Mouse (Mus musculus) heart, adult 2 months (tissue): ENCODE measurements at regions not wholly inside any gene's neighbourhood (a gene's known extent, or its start where the extent isn't known, plus 50 kb on each side); places are given as distances from the start of the nearest gene placed in this dataset.

ENCODE experiments used
- DNase-seq, 2 experiments: peaks; one replicate each; pipeline ENCODE4 v3.0.0; 2021
- H3K27ac ChIP-seq: fragments of 200-600 bp; 2 replicates; pipeline ENCODE4 v1.8.1; 2022
- H3K27me3 ChIP-seq: fragments of 200-500 bp; 2 replicates; pipeline ENCODE4 v1.6.1; 2012; ENCODE audit warnings: mild to moderate bottlenecking, low read length, inconsistent platforms, mixed read lengths; ENCODE audit not compliant: control insufficient read depth, insufficient read depth
- H3K36me3 ChIP-seq: fragments of 200-500 bp; 2 replicates; pipeline ENCODE4 v1.6.1; 2012; ENCODE audit warnings: low read length, inconsistent platforms; ENCODE audit not compliant: control insufficient read depth, insufficient read depth
- H3K4me1 ChIP-seq: fragments of 200-500 bp; 2 replicates; pipeline ENCODE4 v1.6.1; 2011; ENCODE audit warnings: low read length; ENCODE audit not compliant: control insufficient read depth, insufficient read depth
- H3K4me3 ChIP-seq: fragments of 200-600 bp; 2 replicates; pipeline ENCODE4 v1.8.1; 2022
- H3K79me2 ChIP-seq: fragments of 200-500 bp; replicated peaks from 2 replicates; pipeline ENCODE4 v1.6.1; 2012; ENCODE audit warnings: mild to moderate bottlenecking, inconsistent platforms, low read length, moderate library complexity, mixed read lengths; ENCODE audit not compliant: control insufficient read depth, insufficient read depth
- H3K9ac ChIP-seq: fragments of 200-500 bp; 2 replicates; pipeline ENCODE4 v1.6.1; 2012; ENCODE audit warnings: low read depth, mild to moderate bottlenecking, control low read depth, inconsistent platforms, low read length, mixed read lengths
- CTCF ChIP-seq: fragments of 200-600 bp; IDR thresholded peaks from 2 replicates; pipeline ENCODE4 v1.8.1; 2022; ENCODE audit warnings: antibody characterized with exemption, mild to moderate bottlenecking, moderate library complexity
- EP300 ChIP-seq: fragments of 200-500 bp; IDR thresholded peaks from 2 replicates; pipeline ENCODE4 v1.6.1; 2011; ENCODE audit warnings: low read depth, low read length, control low read depth; ENCODE audit not compliant: insufficient read depth
- POLR2A ChIP-seq: fragments of 200-500 bp; IDR thresholded peaks from 2 replicates; pipeline ENCODE4 v1.6.1; 2011; ENCODE audit warnings: mild to moderate bottlenecking, low read depth, low read length, control low read depth; ENCODE audit not compliant: insufficient read depth
- WGBS: fragments of 180-500 bp; shearing (Covaris S2); methylation state at CpG from one replicate; pipeline ENCODE4 v1.1.7; 2018; 5-methylcytosine and 5-hydroxymethylcytosine counted together
- intact Hi-C: fragments of 180-260 bp; cut with DNase I; formaldehyde crosslinking; loops from one replicate; pipeline ENCODE4 v1.15.1; 2025

GRCm38 (mm10) chr3:142976519-142977394 lies 95.0 kb upstream of the Pkn2 start:
- no peak for DNase-seq
- intact Hi-C loops: no loop called here
- TF ChIP-seq POLR2A: no peak
- TF ChIP-seq EP300: no peak
- no peak for TF ChIP-seq CTCF
- Histone ChIP-seq H3K4me3 (no peak overlapping the region), H3K9ac (no peak overlapping the region), H3K36me3 (no peaks in the 10 kb centered on the region), H3K27ac (no peak overlapping the region), H3K4me1 (no peaks in the 10 kb centered on the region), H3K27me3 (no peaks in the 10 kb centered on the region), H3K79me2 (no peaks in the 10 kb centered on the region)
- WGBS: 95% methylated on average over 7 of the region's 7 CpGs

- intact Hi-C loops: no loop called here
- no peak overlapping the region for H3K27ac ChIP-seq
- no peaks in the 10 kb centered on the region for H3K36me3 ChIP-seq
- no peaks in the 10 kb centered on the region for H3K79me2 ChIP-seq
- no peak overlapping the region for H3K4me3 ChIP-seq
- no peak for TF ChIP-seq POLR2A
- TF ChIP-seq CTCF: no peak
- TF ChIP-seq EP300: no peak
- H3K4me1 ChIP-seq: no peaks in the 10 kb centered on the region
- H3K27me3 ChIP-seq: no peaks in the 10 kb centered on the region
- H3K9ac ChIP-seq: no peak overlapping the region
- DNase-seq: no peak
- 36% methylated on average over 8 of the region's 8 CpGs for WGBS
Measured at GRCm38 (mm10) chr3:142975606-142976005, 93.8 kb upstream of the Pkn2 start.

GRCm38 (mm10) chr3:142969501-142969900 lies 87.7 kb upstream of the Pkn2 start:
- Histone ChIP-seq H3K9ac (no peak overlapping the region), H3K27me3 (no peaks in the 10 kb centered on the region), H3K36me3 (no peaks in the 10 kb centered on the region), H3K79me2 (no peaks in the 10 kb centered on the region), H3K4me3 (no peak overlapping the region), H3K4me1 (no peaks in the 10 kb centered on the region), H3K27ac (no peak overlapping the region)
- WGBS: 39% methylated on average over 2 of the region's 2 CpGs
- no peak for DNase-seq
- intact Hi-C loops: no loop called here
- no peak for TF ChIP-seq CTCF

GRCm38 (mm10) chr3:142965604-142966003 lies 83.8 kb upstream of the Pkn2 start:
- intact Hi-C loops: no loop called here
- 68% methylated on average over 4 of the region's 4 CpGs for WGBS

GRCm38 (mm10) chr3:142963818-142964372 lies 82.1 kb upstream of the Pkn2 start:
- Histone ChIP-seq H3K27ac (no peak overlapping the region), H3K36me3 (no peaks in the 10 kb centered on the region), H3K27me3 (no peaks in the 10 kb centered on the region), H3K4me1 (no peaks in the 10 kb centered on the region), H3K9ac (no peak overlapping the region), H3K4me3 (no peak overlapping the region), H3K79me2 (no peaks in the 10 kb centered on the region)
- 94% methylated on average over 4 of the region's 4 CpGs for WGBS
- TF ChIP-seq EP300 (no peak), POLR2A (no peak), CTCF (no peak)
- intact Hi-C loops: no loop called here
- no peak for DNase-seq

More at GRCm38 (mm10) chr3:142965604-142966003, 83.8 kb upstream of the Pkn2 start:
- Histone ChIP-seq H3K4me1 (no peaks in the 10 kb centered on the region), H3K27ac (no peak overlapping the region), H3K36me3 (no peaks in the 10 kb centered on the region), H3K79me2 (no peaks in the 10 kb centered on the region), H3K9ac (no peak overlapping the region), H3K4me3 (no peak overlapping the region), H3K27me3 (no peaks in the 10 kb centered on the region)
- no peak for TF ChIP-seq CTCF
- no peak for TF ChIP-seq EP300
- TF ChIP-seq POLR2A: no peak
- no peak for DNase-seq

GRCm38 (mm10) chr3:142957768-142958167 lies 76.0 kb upstream of the Pkn2 start:
- no peak overlapping the region for H3K4me3 ChIP-seq
- TF ChIP-seq EP300 (no peak), CTCF (no peak), POLR2A (no peak)
- no peak for DNase-seq
- 52% methylated on average over 8 of the region's 8 CpGs for WGBS
- H3K4me1 ChIP-seq: no peaks in the 10 kb centered on the region
- no peaks in the 10 kb centered on the region for H3K36me3 ChIP-seq
- intact Hi-C loops: no loop called here
- H3K27ac ChIP-seq: no peak overlapping the region
- H3K9ac ChIP-seq: no peak overlapping the region
- no peaks in the 10 kb centered on the region for H3K79me2 ChIP-seq
- no peaks in the 10 kb centered on the region for H3K27me3 ChIP-seq
